Mouse (Mus musculus): ENCODE measurements at regions not wholly inside any gene's neighbourhood (a gene's known extent, or its start where the extent isn't known, plus 50 kb on each side); places are given as distances from the start of the nearest gene placed in this dataset.

GRCm38 (mm10) chr9:47133454-47133853 lies 134.9 kb downstream of the Gm4791 start:
- Histone ChIP-seq H3K4me3 (no peak overlapping the region), H3K4me1 (ENCODE audit: control insufficient read depth, insufficient read depth, low read length) (no peaks in the 10 kb centered on the region), H3K27ac (no peak overlapping the region), H3K36me3 (ENCODE audit: control insufficient read depth, insufficient read depth, low read length) (no peaks in the 10 kb centered on the region), H3K9ac (ENCODE audit: low read depth, low read length) (no peak overlapping the region), H3K79me2 (replicated peaks; ENCODE audit: control insufficient read depth, insufficient read depth, low read length) (no peaks in the 10 kb centered on the region), H3K27me3 (ENCODE audit: control insufficient read depth, insufficient read depth, low read length) (no peaks in the 10 kb centered on the region)
- WGBS: 77% methylated on average over 5 of the region's 5 CpGs
- TF ChIP-seq CTCF (IDR thresholded peaks at IDR 0.05) (no peak), POLR2A (IDR thresholded peaks at IDR 0.05; ENCODE audit: insufficient read depth, low read depth, low read length) (no peak), EP300 (IDR thresholded peaks at IDR 0.05; ENCODE audit: insufficient read depth, low read depth, low read length) (no peak)
- intact Hi-C loops (cut with DNase I): no loop called here
- no peak for DNase-seq

DNA sequence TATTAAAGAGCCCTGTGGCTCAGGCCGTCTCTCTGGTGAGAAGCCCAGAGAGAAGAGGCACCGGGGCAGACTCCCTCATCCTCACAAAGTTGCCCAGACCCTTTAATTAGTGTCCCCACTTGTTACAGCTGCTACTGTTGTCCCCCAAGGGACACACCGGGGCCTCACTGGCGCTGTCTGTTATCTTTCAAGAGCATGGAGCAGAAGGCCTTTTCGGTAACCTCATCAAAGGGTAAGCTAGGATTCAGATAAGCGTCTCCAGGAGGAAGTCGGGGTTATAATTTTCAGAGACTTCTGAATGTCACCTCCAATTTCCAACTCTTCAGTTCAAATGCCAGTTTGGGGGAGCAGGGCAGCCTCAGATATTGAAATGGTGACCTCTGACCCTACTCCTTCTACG lies 135.3 kb downstream of the Gm4791 start:
- no peak for TF ChIP-seq CTCF (IDR thresholded peaks at IDR 0.05)
- no peak for TF ChIP-seq POLR2A (IDR thresholded peaks at IDR 0.05; ENCODE audit: insufficient read depth, low read depth, low read length)
- TF ChIP-seq EP300 (IDR thresholded peaks at IDR 0.05; ENCODE audit: insufficient read depth, low read depth, low read length): no peak
- Histone ChIP-seq H3K4me3 (no peak overlapping the region), H3K36me3 (ENCODE audit: control insufficient read depth, insufficient read depth, low read length) (no peaks in the 10 kb centered on the region), H3K4me1 (ENCODE audit: control insufficient read depth, insufficient read depth, low read length) (no peaks in the 10 kb centered on the region), H3K27me3 (ENCODE audit: control insufficient read depth, insufficient read depth, low read length) (no peaks in the 10 kb centered on the region), H3K27ac (no peak overlapping the region), H3K9ac (ENCODE audit: low read depth, low read length) (no peak overlapping the region), H3K79me2 (replicated peaks; ENCODE audit: control insufficient read depth, insufficient read depth, low read length) (no peaks in the 10 kb centered on the region)
- intact Hi-C loops (cut with DNase I): no loop called here
- DNase-seq: no peak
- 41% methylated on average over 8 of the region's 8 CpGs for WGBS

- DNase-seq: no peak
- intact Hi-C loops (cut with DNase I): no loop called here
- Histone ChIP-seq H3K27me3 (ENCODE audit: control insufficient read depth, insufficient read depth, low read length) (no peaks in the 10 kb centered on the region), H3K79me2 (replicated peaks; ENCODE audit: control insufficient read depth, insufficient read depth, low read length) (no peaks in the 10 kb centered on the region), H3K36me3 (ENCODE audit: control insufficient read depth, insufficient read depth, low read length) (no peaks in the 10 kb centered on the region), H3K4me1 (ENCODE audit: control insufficient read depth, insufficient read depth, low read length) (no peaks in the 10 kb centered on the region), H3K27ac (no peak overlapping the region), H3K9ac (ENCODE audit: low read depth, low read length) (no peak overlapping the region), H3K4me3 (no peak overlapping the region)
- 76% methylated on average over 4 of the region's 4 CpGs for WGBS
- no peak for TF ChIP-seq CTCF (IDR thresholded peaks at IDR 0.05)
Measured at GRCm38 (mm10) chr9:47134479-47134878, 135.9 kb downstream of the Gm4791 start.

DNA sequence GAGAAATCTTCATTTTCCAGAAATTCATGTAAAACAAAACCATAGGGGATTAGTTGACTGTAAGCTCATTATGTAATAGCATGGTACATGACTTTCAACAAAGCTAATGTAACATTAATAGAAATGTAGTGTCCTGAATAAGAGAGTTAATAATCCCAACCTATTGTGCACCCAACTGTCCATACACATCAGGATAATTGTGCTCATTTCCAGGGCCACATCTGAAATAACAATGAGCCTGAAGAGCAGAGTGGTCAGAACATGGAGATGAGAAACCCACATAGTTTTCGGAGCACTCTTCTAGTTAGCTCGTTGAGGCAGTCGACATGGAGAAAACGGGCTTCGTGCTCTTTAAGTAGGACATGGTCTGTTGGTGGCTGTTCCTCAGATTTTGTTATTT lies 138.1 kb downstream of the Gm4791 start:
- no peak for DNase-seq
- no peaks in the 10 kb centered on the region for H3K36me3 ChIP-seq (ENCODE audit: control insufficient read depth, insufficient read depth, low read length)
- H3K79me2 ChIP-seq (replicated peaks; ENCODE audit: control insufficient read depth, insufficient read depth, low read length): no peaks in the 10 kb centered on the region
- H3K4me3 ChIP-seq: no peak overlapping the region
- intact Hi-C loops (cut with DNase I): no loop called here
- TF ChIP-seq EP300 (IDR thresholded peaks at IDR 0.05; ENCODE audit: insufficient read depth, low read depth, low read length) (no peak), CTCF (IDR thresholded peaks at IDR 0.05) (no peak), POLR2A (IDR thresholded peaks at IDR 0.05; ENCODE audit: insufficient read depth, low read depth, low read length) (no peak)
- no peak overlapping the region for H3K27ac ChIP-seq
- no peaks in the 10 kb centered on the region for H3K27me3 ChIP-seq (ENCODE audit: control insufficient read depth, insufficient read depth, low read length)
- WGBS: 92% methylated on average over 5 of the region's 5 CpGs
- no peak overlapping the region for H3K9ac ChIP-seq (ENCODE audit: low read depth, low read length)
- H3K4me1 ChIP-seq (ENCODE audit: control insufficient read depth, insufficient read depth, low read length): no peaks in the 10 kb centered on the region

GRCm38 (mm10) chr9:47153471-47153870 lies 154.9 kb downstream of the Gm4791 start:
- intact Hi-C loops (cut with DNase I): no loop called here
- H3K79me2 ChIP-seq (replicated peaks; ENCODE audit: control insufficient read depth, insufficient read depth, low read length): no peaks in the 10 kb centered on the region
- WGBS: 80% methylated on average over 7 of the region's 7 CpGs
- no peaks in the 10 kb centered on the region for H3K4me1 ChIP-seq (ENCODE audit: control insufficient read depth, insufficient read depth, low read length)
- H3K4me3 ChIP-seq: no peak overlapping the region
- no peak for TF ChIP-seq CTCF (IDR thresholded peaks at IDR 0.05)
- no peaks in the 10 kb centered on the region for H3K27me3 ChIP-seq (ENCODE audit: control insufficient read depth, insufficient read depth, low read length)
- no peak for DNase-seq
- H3K27ac ChIP-seq: no peak overlapping the region
- no peak overlapping the region for H3K9ac ChIP-seq (ENCODE audit: low read depth, low read length)
- no peaks in the 10 kb centered on the region for H3K36me3 ChIP-seq (ENCODE audit: control insufficient read depth, insufficient read depth, low read length)

DNA sequence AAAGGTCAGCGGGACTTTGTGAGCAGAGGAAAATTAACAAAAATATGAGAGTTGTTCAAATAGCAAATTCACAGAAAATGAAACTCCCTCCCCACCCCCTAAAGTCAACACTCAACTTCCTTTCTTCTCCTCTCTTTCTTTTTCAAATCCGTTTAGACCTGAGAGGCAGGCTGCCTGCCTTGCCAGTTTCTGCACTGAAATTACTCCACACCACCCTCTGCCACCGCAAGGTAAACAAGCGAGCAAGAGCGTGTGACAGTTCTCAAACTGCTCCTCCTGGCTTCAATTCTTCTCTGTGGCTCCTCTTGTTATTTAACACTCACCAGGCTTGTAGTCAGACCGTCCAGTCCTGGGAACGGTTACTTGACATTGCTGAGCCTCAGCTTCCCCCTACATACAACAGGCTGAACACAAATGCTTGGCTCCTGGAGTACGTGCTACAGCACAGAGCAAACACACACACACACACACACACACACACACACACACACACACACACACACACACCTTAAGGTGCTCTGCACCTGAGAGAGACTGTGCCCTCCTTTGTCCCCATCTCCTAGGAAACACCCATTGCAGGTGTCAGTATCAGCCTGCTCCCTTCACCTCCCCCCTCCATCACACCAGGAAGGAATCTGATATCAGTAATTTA lies 167.1 kb downstream of the Gm4791 start:
- WGBS: 48% methylated on average over 8 of the region's 8 CpGs

More for the DNA sequence above, 167.1 kb downstream of the Gm4791 start:
- TF ChIP-seq POLR2A (IDR thresholded peaks at IDR 0.05; ENCODE audit: insufficient read depth, low read depth, low read length) (no peak), EP300 (IDR thresholded peaks at IDR 0.05; ENCODE audit: insufficient read depth, low read depth, low read length) (no peak), CTCF (IDR thresholded peaks at IDR 0.05) (no peak)
- Histone ChIP-seq H3K79me2 (replicated peaks; ENCODE audit: control insufficient read depth, insufficient read depth, low read length) (no peaks in the 10 kb centered on the region), H3K4me1 (ENCODE audit: control insufficient read depth, insufficient read depth, low read length) (no peaks in the 10 kb centered on the region), H3K9ac (ENCODE audit: low read depth, low read length) (no peak overlapping the region), H3K4me3 (no peak overlapping the region), H3K27me3 (ENCODE audit: control insufficient read depth, insufficient read depth, low read length) (no peaks in the 10 kb centered on the region), H3K27ac (no peak overlapping the region), H3K36me3 (ENCODE audit: control insufficient read depth, insufficient read depth, low read length) (no peaks in the 10 kb centered on the region)
- DNase-seq: no peak
- intact Hi-C loops (cut with DNase I): no loop called here

All from heart, adult 2 months (tissue).